Mouse (Mus musculus): ENCODE data around the gene Arhgap17.

Arhgap17 gene

DNA sequence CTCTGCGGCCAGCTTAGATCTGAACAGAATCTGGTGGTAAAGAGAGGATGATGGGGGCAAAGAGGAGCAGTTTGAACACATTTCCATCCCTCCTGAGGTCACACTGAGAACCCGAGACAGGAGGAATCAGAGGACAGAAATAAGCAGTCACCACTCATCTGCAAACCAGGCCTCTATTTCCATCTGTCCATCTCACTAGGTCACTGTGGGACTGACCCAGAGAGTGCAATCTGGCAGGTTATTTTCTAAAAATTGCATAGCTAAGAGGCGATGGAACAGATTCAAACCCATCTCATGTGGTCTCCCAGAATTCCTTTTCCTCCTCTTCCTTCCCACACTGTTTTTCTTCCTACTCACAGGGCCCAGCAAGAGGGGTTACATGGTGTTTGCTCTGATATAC lies 81.8 kb downstream of the Arhgap17 start:
- DNase-seq (ENCODE audit: low spot score in 2 of 2): no peak

- no peak for DNase-seq (ENCODE audit: low spot score in 2 of 2)
Measured at GRCm38 (mm10) chr7:123285896-123286295, 83.8 kb downstream of the Arhgap17 start.

GRCm38 (mm10) chr7:123283826-123284225 lies 85.9 kb downstream of the Arhgap17 start:
- no peak for DNase-seq (ENCODE audit: low spot score in 2 of 2)

DNA sequence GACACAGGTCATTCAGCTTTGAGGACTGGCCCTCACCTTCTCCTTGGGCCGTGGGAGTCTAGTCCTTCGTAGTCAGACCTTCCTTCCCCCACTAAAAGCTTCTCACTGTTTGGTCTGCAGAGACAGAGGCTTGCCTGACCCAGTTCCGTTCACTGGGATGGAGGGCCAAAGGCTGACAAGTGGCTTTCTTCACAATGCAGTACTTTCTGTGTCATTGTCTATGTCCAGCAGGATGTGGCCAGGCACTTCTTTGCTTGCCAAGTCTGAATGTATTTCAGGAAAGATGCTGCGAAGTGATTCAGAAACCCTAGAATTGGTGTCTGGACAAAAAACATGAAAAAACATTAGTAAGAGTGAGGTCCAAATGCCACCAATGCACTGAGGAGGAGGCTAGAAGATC lies 89.9 kb downstream of the Arhgap17 start:
- no peak for DNase-seq (ENCODE audit: low spot score in 2 of 2)

- no peak for DNase-seq (ENCODE audit: low spot score in 2 of 2)
Measured at GRCm38 (mm10) chr7:123276568-123276967, 93.1 kb downstream of the Arhgap17 start.

GRCm38 (mm10) chr7:123273056-123273455 lies 96.7 kb downstream of the Arhgap17 start:
- DNase-seq (ENCODE audit: low spot score in 2 of 2): no peak

- DNase-seq (ENCODE audit: low spot score in 2 of 2): no peak
Measured at GRCm38 (mm10) chr7:123258103-123258502, 111.6 kb downstream of the Arhgap17 start.

- no peak for DNase-seq (ENCODE audit: low spot score in 2 of 2)
Measured at GRCm38 (mm10) chr7:123254196-123254970, 115.3 kb downstream of the Arhgap17 start.

GRCm38 (mm10) chr7:123253396-123253795 lies 116.3 kb downstream of the Arhgap17 start:
- DNase-seq (ENCODE audit: low spot score in 2 of 2): no peak

DNA sequence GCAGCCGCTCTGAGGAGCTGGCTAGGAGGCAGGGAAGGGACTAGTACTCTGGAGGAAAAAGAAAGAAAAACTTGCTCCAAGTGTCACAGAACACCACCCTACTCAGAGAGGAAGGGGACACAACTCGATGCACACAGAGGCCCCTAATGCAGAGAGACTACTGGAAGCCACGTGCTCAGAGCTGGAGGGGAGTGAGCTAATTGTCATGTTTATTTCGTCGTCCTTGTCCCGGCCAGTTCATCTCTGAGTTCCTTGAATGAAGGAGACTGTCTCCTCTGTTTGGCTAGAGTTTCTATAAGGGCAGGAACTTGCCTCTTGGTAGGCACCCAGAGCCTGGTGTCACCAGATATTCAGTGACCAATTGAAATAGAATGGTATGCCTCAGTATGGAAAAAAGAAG lies 118.4 kb downstream of the Arhgap17 start:
- DNase-seq (ENCODE audit: low spot score in 2 of 2): no peak

DNA sequence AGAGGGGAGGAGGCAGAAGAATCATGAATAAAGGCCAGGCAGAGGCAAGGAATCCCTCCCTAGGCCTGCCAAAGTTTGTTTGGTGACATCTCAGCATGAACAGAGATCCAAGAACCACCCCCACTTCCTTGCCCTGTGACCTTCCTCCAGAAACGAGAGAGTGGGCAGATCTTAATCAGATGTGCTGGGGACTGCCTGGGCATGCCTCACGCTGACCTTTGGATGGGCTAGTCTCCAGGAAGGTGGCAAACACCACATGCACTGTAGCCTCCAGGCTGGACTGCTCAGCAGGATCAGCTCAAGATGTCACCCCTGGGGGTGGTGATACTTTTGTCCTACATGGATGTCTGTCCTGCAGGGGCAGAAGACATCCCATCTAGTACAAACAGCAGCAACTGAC lies 121.5 kb downstream of the Arhgap17 start:
- DNase-seq (ENCODE audit: low spot score in 2 of 2): no peak

DNA sequence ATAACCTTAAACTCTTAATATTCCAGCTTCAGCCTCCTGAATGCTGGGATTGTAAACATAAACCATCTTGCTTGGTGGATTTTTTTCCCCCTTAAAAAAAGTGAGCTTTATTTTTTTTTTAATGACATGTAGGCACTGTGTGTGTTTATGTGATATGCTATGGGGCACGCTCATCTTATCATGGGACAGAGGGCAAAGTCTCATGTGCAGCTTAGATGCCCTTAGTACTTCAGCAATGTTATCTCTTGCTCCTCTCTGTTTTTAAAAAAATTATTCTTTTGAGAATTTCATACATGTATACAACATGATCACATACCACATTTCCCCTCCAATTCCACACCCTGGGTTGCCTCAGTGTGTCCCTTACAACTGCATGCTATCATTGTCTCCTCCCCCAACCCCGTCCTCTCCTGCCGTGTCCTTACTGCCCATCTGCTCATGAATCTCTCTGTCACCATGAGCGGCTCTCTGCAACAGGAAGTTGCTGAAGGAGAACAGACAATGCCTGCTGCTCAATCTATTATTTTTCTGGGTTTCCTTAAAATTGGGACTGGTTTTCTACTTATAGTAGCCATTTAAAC lies 123.1 kb downstream of the Arhgap17 start:
- DNase-seq (ENCODE audit: low spot score in 2 of 2): no peak

DNA sequence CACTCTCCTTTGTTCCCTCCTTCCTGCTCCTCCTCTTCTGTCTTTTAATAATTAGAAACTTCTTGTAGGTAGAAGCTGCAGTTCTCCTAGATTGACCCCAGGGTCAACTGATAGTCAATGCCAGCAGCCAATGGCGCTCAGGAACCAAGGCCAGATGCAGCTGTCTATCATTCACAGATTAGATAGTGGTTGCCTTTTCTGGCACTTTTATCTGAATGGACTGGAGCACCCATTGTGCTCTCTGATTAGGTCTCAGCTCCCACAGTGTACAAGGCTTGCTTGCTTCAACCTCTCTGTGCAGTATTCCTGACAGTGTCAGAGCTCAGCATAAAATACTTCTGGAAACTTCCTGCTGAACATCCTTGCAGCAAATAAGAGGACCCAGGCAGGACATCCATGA lies 124.9 kb downstream of the Arhgap17 start:
- DNase-seq (ENCODE audit: low spot score in 2 of 2): no peak

DNA sequence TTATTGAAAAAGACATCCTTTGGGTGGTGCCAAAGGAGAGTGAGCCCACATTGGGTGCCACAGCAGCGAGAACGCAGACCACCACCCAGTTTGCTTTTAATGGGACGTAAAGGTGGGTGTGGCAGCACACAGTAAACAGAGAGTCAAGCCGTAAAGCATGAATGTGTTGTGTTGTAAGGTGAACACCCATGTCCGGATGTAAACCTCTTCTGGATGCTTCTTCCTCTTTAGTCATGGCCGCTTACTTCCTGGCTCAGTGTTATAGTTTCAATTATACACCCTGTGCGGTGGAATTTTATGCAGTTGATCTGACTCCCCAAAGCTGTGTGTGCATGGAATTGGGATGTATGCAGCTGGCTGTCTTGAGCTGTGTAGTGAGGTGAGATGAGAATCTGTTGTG lies 127.5 kb downstream of the Arhgap17 start:
- DNase-seq (ENCODE audit: low spot score in 2 of 2): no peak

DNA sequence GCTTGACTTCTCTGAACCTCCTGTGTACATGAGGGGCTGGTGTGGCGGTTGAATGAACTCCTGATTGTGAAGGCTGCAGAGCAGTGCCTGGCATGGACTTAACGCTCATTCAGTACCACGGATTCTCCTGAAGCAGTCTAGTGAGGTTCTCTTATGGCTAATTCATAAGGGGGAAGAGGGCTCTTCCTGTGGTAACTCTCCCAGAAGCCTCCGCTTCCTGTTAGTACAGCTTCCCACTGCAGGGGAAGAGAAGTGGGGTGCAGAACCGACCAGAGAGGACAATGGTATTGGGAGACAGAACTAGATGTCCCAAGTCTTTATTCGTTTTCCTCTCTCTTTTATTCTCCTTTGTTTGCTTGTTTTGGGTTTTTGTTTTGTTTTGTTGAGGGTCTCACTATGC lies 129.7 kb downstream of the Arhgap17 start:
- DNase-seq (ENCODE audit: low spot score in 2 of 2): no peak

GRCm38 (mm10) chr7:123238621-123239020 lies 131.1 kb downstream of the Arhgap17 start:
- DNase-seq (ENCODE audit: low spot score in 2 of 2): no peak

- DNase-seq (ENCODE audit: low spot score in 2 of 2): no peak
Measured at GRCm38 (mm10) chr7:123235449-123235848, 134.3 kb downstream of the Arhgap17 start.

Data from heart, adult 9 months (tissue).